Mouse (Mus musculus): ENCODE data around the gene Rimbp3.

Rimbp3 gene

DNA sequence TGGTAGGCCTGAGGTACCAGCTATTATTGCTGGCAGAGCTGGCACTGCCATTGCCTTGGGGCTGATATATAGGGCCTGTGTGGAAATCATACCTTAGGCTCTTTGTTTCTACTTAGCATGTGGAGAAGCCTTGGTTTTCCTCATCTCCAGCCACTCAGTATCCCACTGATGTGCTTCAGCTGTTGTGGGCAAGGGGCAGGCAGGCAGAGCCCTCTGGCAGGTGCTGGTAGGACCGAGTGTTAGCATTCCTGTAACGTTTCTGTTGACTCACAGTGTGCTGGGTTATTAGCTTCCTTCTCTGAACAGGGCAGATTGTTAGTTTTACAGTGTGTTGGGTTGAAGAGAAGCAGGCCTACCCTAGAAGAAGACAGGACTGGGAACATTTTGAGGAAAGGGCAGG, 46.9 kb downstream of the Rimbp3 start:
- no peak for ATAC-seq (ENCODE audit: low TSS enrichment)

DNA sequence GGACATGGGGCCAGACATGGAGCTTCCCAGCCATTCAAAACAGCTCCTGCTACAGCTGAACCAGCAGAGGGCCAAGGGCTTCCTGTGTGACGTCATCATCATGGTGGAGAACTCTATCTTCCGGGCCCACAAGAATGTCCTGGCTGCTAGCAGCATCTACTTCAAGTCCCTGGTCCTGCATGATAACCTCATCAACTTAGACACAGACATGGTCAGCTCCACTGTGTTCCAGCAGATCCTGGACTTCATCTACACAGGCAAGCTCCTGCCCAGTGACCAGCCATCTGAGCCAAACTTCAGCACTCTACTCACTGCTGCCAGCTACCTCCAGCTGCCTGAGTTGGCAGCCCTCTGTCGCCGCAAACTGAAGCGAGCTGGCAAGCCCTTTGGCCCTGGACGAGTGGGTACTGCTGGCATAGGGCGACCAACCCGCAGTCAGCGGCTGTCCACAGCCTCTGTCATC, 49.0 kb downstream of the Rimbp3 start:
- peak; percentile 21; the same call in 1 of the 2 replicates for ATAC-seq (ENCODE audit: low TSS enrichment)

DNA sequence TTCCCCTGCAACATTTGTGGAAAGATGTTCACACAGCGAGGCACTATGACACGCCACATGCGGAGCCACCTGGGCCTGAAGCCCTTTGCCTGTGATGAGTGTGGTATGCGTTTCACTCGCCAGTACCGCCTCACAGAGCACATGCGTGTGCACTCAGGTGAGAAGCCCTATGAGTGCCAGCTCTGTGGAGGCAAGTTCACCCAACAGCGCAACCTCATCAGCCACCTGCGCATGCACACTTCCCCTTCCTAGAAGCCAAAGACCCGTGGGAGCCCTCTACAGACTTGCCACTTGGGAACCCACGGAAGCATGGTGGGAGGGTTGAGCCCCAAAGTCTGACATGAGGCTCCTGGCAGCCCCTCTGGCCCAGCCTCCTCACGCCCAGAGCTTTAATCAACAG, 50.5 kb downstream of the Rimbp3 start:
- no peak for ATAC-seq (ENCODE audit: low TSS enrichment)

DNA sequence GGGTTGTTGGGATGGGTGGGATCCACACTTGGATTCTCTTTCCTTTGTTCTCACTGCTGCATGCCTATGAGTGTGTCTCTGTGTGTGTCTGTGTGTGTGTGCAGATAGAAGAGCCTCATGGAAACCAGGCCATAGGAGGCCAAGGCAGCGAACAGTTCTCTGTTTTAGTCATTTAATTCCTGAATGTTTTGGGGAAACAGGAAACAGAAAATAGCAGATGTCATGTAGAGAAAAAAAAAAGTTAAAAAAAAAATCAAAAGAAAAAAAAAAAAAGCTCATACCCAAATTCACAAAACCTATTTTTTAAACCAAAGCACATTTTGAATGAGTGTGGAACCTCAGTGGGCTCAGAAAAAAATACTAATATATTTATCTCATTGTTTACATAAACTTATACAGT, 52.9 kb downstream of the Rimbp3 start:
- no peak for ATAC-seq (ENCODE audit: low TSS enrichment)
